Mouse (Mus musculus) heart, embryonic 15.5 days (tissue): ENCODE results near the gene Fbxo6. TPM values are rescaled to one million over a fixed set of nuclear protein-coding genes. Genes with fewer than 3 reads are reported as not detected.
A peak's percentile ranks its signal among the peaks of the same experiment; 100 is the strongest.

Experiments
- ATAC-seq: fragments of 200-750 bp; cut with Nextera tagmentation; replicated peaks from 2 replicates; pipeline ENCODE4 v1.8.0; 2017; ENCODE audit warnings: low read depth, moderate TSS enrichment; ENCODE audit not compliant: insufficient number of reproducible peaks, insufficient read depth, low FRiP score
- H3K27ac ChIP-seq: fragments of 300-500 bp; sonication (generic); 2 replicates; pipeline ENCODE4 v1.5.1; 2015; ENCODE audit warnings: mild to moderate bottlenecking, inconsistent platforms
- H3K27me3 ChIP-seq: fragments of 300-500 bp; sonication (generic); 2 replicates; pipeline ENCODE4 v1.6.1; 2015; ENCODE audit warnings: inconsistent platforms
- H3K36me3 ChIP-seq: fragments of 300-500 bp; sonication (generic); 2 replicates; pipeline ENCODE4 v1.6.1; 2015; ENCODE audit warnings: mild to moderate bottlenecking, inconsistent platforms
- H3K4me1 ChIP-seq: fragments of 300-500 bp; sonication (generic); replicated peaks from 2 replicates; pipeline ENCODE4 v1.6.1; 2015; ENCODE audit warnings: inconsistent platforms
- H3K4me2 ChIP-seq: fragments of 300-500 bp; sonication (generic); 2 replicates; pipeline ENCODE4 v1.6.1; 2015; ENCODE audit warnings: inconsistent platforms, mild to moderate bottlenecking, moderate library complexity
- H3K4me3 ChIP-seq: fragments of 300-500 bp; sonication (generic); 2 replicates; pipeline ENCODE4 v1.5.1; 2015; ENCODE audit warnings: mild to moderate bottlenecking, inconsistent platforms
- H3K9ac ChIP-seq: fragments of 300-500 bp; sonication (generic); 2 replicates; pipeline ENCODE4 v1.6.1; 2015; ENCODE audit warnings: mild to moderate bottlenecking, inconsistent platforms
- H3K9me3 ChIP-seq: fragments of 300-500 bp; sonication (generic); replicated peaks from 2 replicates; pipeline ENCODE4 v1.6.1; 2016; ENCODE audit warnings: inconsistent platforms
- WGBS: fragments of 180-500 bp; shearing (Covaris S2); methylation state at CpG from one replicate; pipeline ENCODE4 v1.1.7; 2015; ENCODE audit warnings: mixed read lengths; 5-methylcytosine and 5-hydroxymethylcytosine counted together
- polyA plus RNA-seq: library from polyadenylated mRNA; unstranded; fragments of >200 nt; fragmentation: Nextera tagmentation; extraction: Ambion mirVana; gene quantifications from 2 replicates; pipeline ENCODE4 v1.2.1, GENCODE M21; 2015

Gene Fbxo6
- polyA plus RNA-seq, 1 experiment from 2014 or later: 18.8 TPM

- H3K27ac ChIP-seq: peak overlapping the region; percentile 84
- ATAC-seq: peak; percentile 92
- H3K4me3 ChIP-seq: peak overlapping the region; percentile 83
- peaks cover 7% of the 10 kb centered on the region; the same call in 1 of the 2 replicates for H3K36me3 ChIP-seq
- H3K4me1 ChIP-seq: peaks cover 9% of the 10 kb centered on the region
- no peaks in the 10 kb centered on the region for H3K9me3 ChIP-seq
- H3K4me2 ChIP-seq: peak overlapping the region; percentile 96
- peak overlapping the region; percentile 78 for H3K9ac ChIP-seq
- peaks cover 26% of the 10 kb centered on the region for H3K27me3 ChIP-seq
- WGBS: under 1% methylated on average over 65 of the region's 65 CpGs
These were observed 11.6 kb downstream of the Fbxo6 start for GRCm38 (mm10) chr4:148140098-148141011.

DNA sequence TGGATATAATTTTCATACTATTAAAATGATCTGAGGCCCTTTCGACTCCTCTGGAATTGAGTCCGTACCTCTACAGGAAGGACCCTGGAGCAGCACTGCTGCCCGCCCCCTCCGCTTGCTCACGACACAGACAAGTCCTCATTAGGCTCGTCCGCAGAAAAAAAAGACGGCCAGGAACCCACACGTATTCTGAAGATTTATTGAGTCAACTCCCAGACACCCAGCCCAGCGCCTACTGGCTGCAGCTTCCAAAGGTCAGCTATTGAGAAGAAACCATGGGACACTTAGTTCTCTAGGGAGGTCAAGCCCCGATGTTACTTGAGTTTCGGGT lies 12.2 kb downstream of the Fbxo6 start:
- Histone ChIP-seq H3K9ac (peak overlapping the region; percentile 54), H3K4me1 (peaks cover 9% of the 10 kb centered on the region), H3K9me3 (no peaks in the 10 kb centered on the region), H3K4me2 (peak overlapping the region; percentile 96), H3K27me3 (peaks cover 31% of the 10 kb centered on the region), H3K27ac (peak overlapping the region; percentile 84; the same call in 1 of the 2 replicates), H3K4me3 (peak overlapping the region; percentile 83), H3K36me3 (0 out of 2 replicates have a peak, but pooled peaks cover under 1% of the 10 kb centered on the region)
- ATAC-seq: no peak
- under 1% methylated on average over 12 of the region's 12 CpGs for WGBS

GRCm38 (mm10) chr4:148137503-148137902 lies 14.4 kb downstream of the Fbxo6 start:
- WGBS: 57% methylated on average over 8 of the region's 8 CpGs
- no peaks in the 10 kb centered on the region for H3K9me3 ChIP-seq
- H3K4me2 ChIP-seq: no peak overlapping the region
- H3K27me3 ChIP-seq: peaks cover 38% of the 10 kb centered on the region
- H3K36me3 ChIP-seq: no peaks in the 10 kb centered on the region
- ATAC-seq: no peak
- no peak overlapping the region for H3K9ac ChIP-seq
- H3K27ac ChIP-seq: no peak overlapping the region
- H3K4me3 ChIP-seq: no peak overlapping the region
- peaks cover 9% of the 10 kb centered on the region for H3K4me1 ChIP-seq

DNA sequence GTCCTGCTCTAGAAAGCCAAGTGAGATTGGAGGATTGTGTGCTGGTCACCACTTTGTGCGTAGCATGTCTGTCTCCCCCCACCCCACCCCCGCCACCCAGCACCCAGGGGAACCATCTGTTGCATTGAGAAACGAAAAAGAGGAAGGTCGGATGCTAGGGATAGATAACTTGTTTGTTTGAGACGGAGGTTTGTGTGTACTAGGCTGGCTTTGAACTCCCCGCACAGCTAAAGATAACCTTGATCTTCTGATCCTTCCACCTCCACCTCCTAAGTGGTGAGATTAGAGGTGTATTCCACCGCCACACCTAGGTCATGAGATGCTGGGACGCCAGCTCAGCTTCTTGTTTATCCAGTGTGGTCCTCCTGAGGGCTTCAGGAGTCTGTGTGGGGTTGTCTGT lies 17.0 kb downstream of the Fbxo6 start:
- no peak for ATAC-seq
- Histone ChIP-seq H3K4me3 (no peak overlapping the region), H3K36me3 (no peaks in the 10 kb centered on the region), H3K27me3 (peaks cover 63% of the 10 kb centered on the region), H3K4me2 (no peak overlapping the region), H3K9ac (no peak overlapping the region), H3K27ac (no peak overlapping the region), H3K9me3 (no peaks in the 10 kb centered on the region), H3K4me1 (peaks cover 19% of the 10 kb centered on the region)
- 63% methylated on average over 8 of the region's 8 CpGs for WGBS

DNA sequence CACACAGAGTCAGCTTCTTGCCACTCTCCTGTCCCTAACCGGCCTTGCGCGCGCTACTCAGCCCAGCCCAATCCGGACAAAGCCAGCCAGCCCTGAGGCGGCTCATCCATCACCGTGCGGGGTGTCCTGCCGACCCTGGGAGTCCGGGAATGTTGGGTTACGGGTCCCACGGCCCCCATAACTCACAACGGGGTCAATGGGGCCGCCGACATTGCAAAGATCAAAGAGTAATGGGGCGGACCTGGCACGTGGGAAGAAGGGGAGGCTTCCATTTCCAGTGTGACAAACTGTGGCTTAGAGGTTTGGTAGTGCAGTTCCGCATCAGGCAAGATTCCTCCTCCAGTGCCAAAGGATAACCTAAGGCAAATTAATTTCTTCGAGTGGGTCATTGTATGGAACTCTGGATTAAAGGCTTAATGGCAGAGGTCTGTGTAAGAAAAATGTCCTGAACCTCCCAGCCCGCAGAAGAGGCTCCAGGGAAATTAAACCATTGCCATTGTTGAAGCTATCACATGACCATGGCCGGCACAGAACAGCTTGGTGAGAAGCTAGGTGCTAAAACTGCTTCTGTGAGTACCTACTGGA lies 20.4 kb downstream of the Fbxo6 start:
- Histone ChIP-seq H3K36me3 (no peaks in the 10 kb centered on the region), H3K4me1 (peaks cover 13% of the 10 kb centered on the region), H3K27ac (no peak overlapping the region), H3K9me3 (no peaks in the 10 kb centered on the region), H3K27me3 (peaks cover 69% of the 10 kb centered on the region), H3K4me2 (peak overlapping the region; percentile 98), H3K4me3 (peak overlapping the region; percentile 57), H3K9ac (no peak overlapping the region)
- ATAC-seq: no peak
- 2% methylated on average over 21 of the region's 21 CpGs for WGBS

- Histone ChIP-seq H3K27me3 (peaks cover 71% of the 10 kb centered on the region), H3K4me2 (peak within 1 kb of the TSS; percentile 98), H3K9me3 (no peaks in the 10 kb centered on the region), H3K36me3 (no peaks in the 10 kb centered on the region), H3K27ac (no peak within 1 kb of the TSS), H3K4me3 (peak within 1 kb of the TSS; percentile 57), H3K9ac (peak within 1 kb of the TSS; percentile 58), H3K4me1 (peaks cover 13% of the 10 kb centered on the region)
- peak; percentile 78 for ATAC-seq
- under 1% methylated on average over 84 of the region's 87 CpGs for WGBS
These were observed 21.2 kb downstream of the Fbxo6 start, which contains the start of gene Draxin for GRCm38 (mm10) chr4:148130561-148131413. TSS of gene Draxin (minus strand) at chr4:148130698.

GRCm38 (mm10) chr4:148130133-148130532 lies 21.8 kb downstream of the Fbxo6 start, which contains the start of gene Mad2l2:
TSS of gene Mad2l2 (plus strand) at chr4:148130384.
- no peaks in the 10 kb centered on the region for H3K36me3 ChIP-seq
- peak within 1 kb of the TSS; percentile 57 for H3K4me3 ChIP-seq
- WGBS: 2% methylated on average over 18 of the region's 18 CpGs
- H3K4me1 ChIP-seq: peaks cover 13% of the 10 kb centered on the region
- no peaks in the 10 kb centered on the region for H3K9me3 ChIP-seq
- no peak for ATAC-seq
- H3K4me2 ChIP-seq: peak within 1 kb of the TSS; percentile 98
- peak within 1 kb of the TSS; percentile 58 for H3K9ac ChIP-seq
- H3K27ac ChIP-seq: no peak within 1 kb of the TSS
- peaks cover 75% of the 10 kb centered on the region for H3K27me3 ChIP-seq

GRCm38 (mm10) chr4:148128672-148129071 lies 23.3 kb downstream of the Fbxo6 start:
- no peak overlapping the region for H3K27ac ChIP-seq
- H3K4me2 ChIP-seq: no peak overlapping the region
- WGBS: 46% methylated on average over 2 of the region's 2 CpGs
- H3K4me1 ChIP-seq: peaks cover 13% of the 10 kb centered on the region
- no peaks in the 10 kb centered on the region for H3K9me3 ChIP-seq
- no peaks in the 10 kb centered on the region for H3K36me3 ChIP-seq
- ATAC-seq: no peak
- H3K9ac ChIP-seq: no peak overlapping the region
- peaks cover 79% of the 10 kb centered on the region for H3K27me3 ChIP-seq
- H3K4me3 ChIP-seq: no peak overlapping the region

DNA sequence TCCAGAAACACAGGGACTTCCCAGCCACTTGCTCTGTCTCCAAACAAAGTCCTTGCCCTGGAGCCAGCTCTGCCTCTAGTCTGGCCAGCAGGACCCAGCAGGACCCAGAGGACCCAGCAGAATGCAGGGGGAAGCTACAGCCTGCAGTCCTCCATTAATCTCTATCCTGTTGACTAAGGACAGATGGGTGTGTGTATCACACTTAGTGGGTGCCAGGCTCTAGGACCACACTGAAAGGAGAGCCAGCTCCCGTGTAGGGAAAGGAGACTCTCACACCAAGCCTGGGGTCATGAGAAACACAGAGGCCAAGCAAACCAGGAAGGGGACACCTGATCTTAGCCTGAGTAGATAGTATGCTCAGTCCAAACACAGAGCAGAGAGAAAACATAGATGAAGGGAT lies 23.7 kb downstream of the Fbxo6 start:
- Histone ChIP-seq H3K4me2 (no peak overlapping the region), H3K9me3 (no peaks in the 10 kb centered on the region), H3K4me3 (no peak overlapping the region), H3K9ac (no peak overlapping the region), H3K36me3 (no peaks in the 10 kb centered on the region), H3K27me3 (peaks cover 83% of the 10 kb centered on the region), H3K4me1 (peaks cover 13% of the 10 kb centered on the region), H3K27ac (no peak overlapping the region)
- ATAC-seq: no peak
- WGBS: 48% methylated on average over 1 of the region's 1 CpGs

DNA sequence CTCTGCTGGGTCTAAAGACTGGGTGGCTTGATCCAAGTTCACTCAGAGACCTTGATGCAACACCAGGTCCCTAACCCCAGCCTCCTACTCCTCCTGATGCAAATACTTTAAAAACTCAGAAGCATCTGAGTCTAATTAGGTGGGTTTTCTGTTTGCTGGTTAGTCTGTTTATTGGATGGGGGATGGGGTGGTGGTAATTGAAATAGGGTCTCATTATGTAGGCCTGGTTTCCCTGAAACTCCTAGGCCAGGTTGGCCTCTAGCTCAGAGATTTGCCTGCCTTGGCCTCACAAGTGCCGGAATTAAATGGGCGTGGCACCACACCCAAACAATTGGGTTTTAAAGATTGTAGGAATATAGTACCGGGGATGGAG lies 29.3 kb downstream of the Fbxo6 start:
- no peaks in the 10 kb centered on the region for H3K36me3 ChIP-seq
- 72% methylated on average over 3 of the region's 3 CpGs for WGBS
- no peak overlapping the region for H3K4me3 ChIP-seq
- no peak overlapping the region for H3K27ac ChIP-seq
- peaks cover 44% of the 10 kb centered on the region for H3K27me3 ChIP-seq
- H3K4me1 ChIP-seq: no peaks in the 10 kb centered on the region
- ATAC-seq: no peak
- H3K9ac ChIP-seq: no peak overlapping the region
- no peaks in the 10 kb centered on the region for H3K9me3 ChIP-seq
- H3K4me2 ChIP-seq: no peak overlapping the region
